ENCODE assay signal across 8 mouse cellular contexts in genomic region chr15:79037913-79038328, GRCm38 (mm10). TPM values are rescaled to one million over a fixed set of nuclear protein-coding genes. Genes with fewer than 3 reads are reported as not detected.
DNase-seq lines count a peak whose midpoint lies in the region.

No protein-coding gene starts in this region.

- DNase-seq in 416B (ENCODE audit: low read depth) (peak; percentile 82), ZHBTc4 (ENCODE audit: low read depth, low spot score) (peak; percentile 91), liver (peak; percentile 84)
- peak; percentile 49 to 75 for DNase-seq in cerebellum, postnatal 4 days (ENCODE audit: low spot score in 2 of 2)
- DNase-seq in gastrocnemius, postnatal 10 days: peak; percentile 91
- peak; percentile 86 for DNase-seq in induced T-regulatory cell, adult 2 months (ENCODE audit: low read depth)
- DNase-seq in naive thymus-derived CD4-positive, alpha-beta T cell, adult 2 months (ENCODE audit: low read depth): peak; percentile 85
- peak; percentile 91 for DNase-seq in testis, postnatal 10 days (ENCODE audit: low spot score)

RNA-seq across cellular contexts. Expression of gene Galr3, which starts 3.8 kb away (rescaled TPM):
- total RNA-seq in gastrocnemius, postnatal 10 days (2021): under 1 TPM; 0.25 to 0.35 TPM

RNA-seq across cellular contexts. Expression of gene H1f0, which starts 9.7 kb away (rescaled TPM):
- 100 to 1,000 TPM; 193 to 214 TPM for total RNA-seq in gastrocnemius, postnatal 10 days (2021)

RNA-seq across cellular contexts. Expression of gene Ankrd54, which starts 24.8 kb away (rescaled TPM):
- 1 to 10 TPM; 6.1 to 8.6 TPM for total RNA-seq in gastrocnemius, postnatal 10 days (2021)

RNA-seq across cellular contexts. Expression of gene Eif3l, which starts 37.1 kb away (rescaled TPM):
- total RNA-seq in gastrocnemius, postnatal 10 days (2021): 10 to 100 TPM; 80.0 to 86.2 TPM

Comparison
In these comparisons a context has a peak if more than half of its experiments do, and no peak if none do; other contexts are left out.
1. Peak in every context shown above with its lines: DNase-seq.